Mouse (Mus musculus) midbrain, postnatal 0 days (tissue): ENCODE measurements at regions not wholly inside any gene's neighbourhood (a gene's known extent, or its start where the extent isn't known, plus 50 kb on each side); places are given as distances from the start of the nearest gene placed in this dataset.
A peak's percentile ranks its signal among the peaks of the same experiment; 100 is the strongest.

Source experiments
- ATAC-seq: fragments of 200-750 bp; cut with Nextera tagmentation; 2 replicates; pipeline ENCODE4 v1.8.0; 2017; ENCODE audit warnings: moderate number of reproducible peaks, mild to moderate bottlenecking, moderate TSS enrichment, moderate library complexity; ENCODE audit not compliant: low FRiP score
- DNase-seq: peaks from one replicate; pipeline ENCODE4 v3.0.0-alpha.2; 2015; ENCODE audit warnings: low spot score
- H3K27ac ChIP-seq: fragments of 300-500 bp; sonication (generic); 2 replicates; pipeline ENCODE4 v1.5.1; 2014; ENCODE audit warnings: low read depth, mild to moderate bottlenecking, low read length, mixed read lengths
- H3K27me3 ChIP-seq: fragments of 300-500 bp; sonication (generic); 2 replicates; pipeline ENCODE4 v1.6.1; 2014; ENCODE audit warnings: low read length, control low read depth, mixed read lengths; ENCODE audit not compliant: insufficient read depth
- H3K36me3 ChIP-seq: fragments of 300-500 bp; sonication (generic); 2 replicates; pipeline ENCODE4 v1.6.1; 2014; ENCODE audit warnings: low read length, control low read depth, mixed read lengths; ENCODE audit not compliant: insufficient read depth
- H3K4me1 ChIP-seq: fragments of 300-500 bp; sonication (generic); 2 replicates; pipeline ENCODE4 v1.6.1; 2014; ENCODE audit warnings: mild to moderate bottlenecking, control low read depth, antibody characterized with exemption, low read length, mixed read lengths; ENCODE audit not compliant: insufficient read depth
- H3K4me2 ChIP-seq: fragments of 300-500 bp; sonication (generic); 2 replicates; pipeline ENCODE4 v1.6.1; 2014; ENCODE audit warnings: low read depth, mild to moderate bottlenecking, low read length, mixed read lengths; ENCODE audit not compliant: poor library complexity, severe bottlenecking
- H3K4me3 ChIP-seq: fragments of 300-500 bp; sonication (generic); 2 replicates; pipeline ENCODE4 v1.5.1; 2014; ENCODE audit warnings: low read depth, mild to moderate bottlenecking, low read length, moderate library complexity
- H3K9ac ChIP-seq: fragments of 300-500 bp; sonication (generic); replicated peaks from 2 replicates; pipeline ENCODE4 v1.6.1; 2014; ENCODE audit warnings: mild to moderate bottlenecking, low read length, moderate library complexity, mixed read lengths; ENCODE audit not compliant: poor library complexity, severe bottlenecking
- H3K9me3 ChIP-seq: fragments of 300-500 bp; sonication (generic); 2 replicates; pipeline ENCODE4 v1.6.1; 2016; ENCODE audit warnings: low read length, control low read depth
- CTCF ChIP-seq: IDR thresholded peaks from 2 replicates; pipeline ENCODE4 v1.5.1; 2016; ENCODE audit warnings: antibody characterized with exemption, mild to moderate bottlenecking
- WGBS: fragments of 180-500 bp; shearing (Covaris S2); extraction: QIAGEN DNeasy Blood & Tissue Kit; methylation state at CpG from one replicate; pipeline ENCODE4 v1.1.7; 2014; 5-methylcytosine and 5-hydroxymethylcytosine counted together

- no peak overlapping the region for H3K9ac ChIP-seq
- no peak overlapping the region for H3K27ac ChIP-seq
- H3K36me3 ChIP-seq, result no peaks in the 10 kb centered on the region
- ATAC-seq (no peak), DNase-seq (peak; percentile 41)
- TF ChIP-seq CTCF, result peak; percentile 80
- WGBS, result 100% methylated on average over 1 of the region's 1 CpGs
- no peaks in the 10 kb centered on the region for H3K4me1 ChIP-seq
- no peak overlapping the region for H3K4me2 ChIP-seq
- no peaks in the 10 kb centered on the region for H3K27me3 ChIP-seq
- no peak overlapping the region for H3K4me3 ChIP-seq
- no peaks in the 10 kb centered on the region for H3K9me3 ChIP-seq
Measured at GRCm38 (mm10) chr13:6757151-6757550, 108.6 kb upstream of the Pfkp start.

DNA sequence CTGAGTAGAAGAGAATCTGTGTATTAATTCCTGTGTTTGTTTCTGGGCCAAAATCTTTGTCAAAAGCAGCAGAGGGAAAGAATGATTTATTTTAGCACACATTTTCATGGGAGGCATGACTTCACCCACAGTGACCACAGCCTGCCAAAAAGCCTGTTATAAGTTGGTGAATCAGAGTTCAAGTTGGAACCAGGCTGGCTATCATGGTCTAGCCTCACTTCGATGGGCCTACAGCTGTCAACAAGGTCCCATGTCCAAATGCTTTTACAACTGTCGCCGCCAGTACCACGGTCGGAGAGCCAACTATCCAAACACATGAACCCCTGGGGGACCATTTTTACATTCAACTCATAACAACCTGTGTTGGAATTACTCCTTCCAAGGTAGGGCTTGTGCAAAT, 103.0 kb upstream of the Pfkp start:
- no peaks in the 10 kb centered on the region for H3K27me3 ChIP-seq
- WGBS, result 91% methylated on average over 5 of the region's 5 CpGs
- no peak overlapping the region for H3K4me2 ChIP-seq
- H3K4me1 ChIP-seq, result no peaks in the 10 kb centered on the region
- H3K9me3 ChIP-seq, result no peaks in the 10 kb centered on the region
- no peak overlapping the region for H3K9ac ChIP-seq
- no peak overlapping the region for H3K27ac ChIP-seq
- no peak for TF ChIP-seq CTCF
- DNase-seq (no peak), ATAC-seq (no peak)
- H3K4me3 ChIP-seq, result no peak overlapping the region
- H3K36me3 ChIP-seq, result no peaks in the 10 kb centered on the region

- Histone ChIP-seq H3K9ac (no peak overlapping the region), H3K36me3 (no peaks in the 10 kb centered on the region), H3K4me2 (no peak overlapping the region), H3K9me3 (no peaks in the 10 kb centered on the region), H3K27ac (no peak overlapping the region), H3K27me3 (no peaks in the 10 kb centered on the region), H3K4me1 (no peaks in the 10 kb centered on the region), H3K4me3 (no peak overlapping the region)
- no peak for ATAC-seq
- no peak for DNase-seq
- no peak for TF ChIP-seq CTCF
- WGBS, result 81% methylated on average over 1 of the region's 1 CpGs
Measured at GRCm38 (mm10) chr13:6751149-6751548, 102.6 kb upstream of the Pfkp start.

- Histone ChIP-seq H3K4me1 (no peaks in the 10 kb centered on the region), H3K36me3 (no peaks in the 10 kb centered on the region), H3K27me3 (no peaks in the 10 kb centered on the region), H3K4me2 (no peak overlapping the region), H3K27ac (no peak overlapping the region), H3K9ac (no peak overlapping the region), H3K9me3 (no peaks in the 10 kb centered on the region), H3K4me3 (no peak overlapping the region)
- 59% methylated on average over 4 of the region's 4 CpGs for whole genome bisulfite sequencing
- TF ChIP-seq CTCF, result no peak
- DNase-seq (no peak), ATAC-seq (0 out of 2 replicates have a peak, but pooled peaks have one; percentile 34)
Measured at GRCm38 (mm10) chr13:6741916-6742315, 93.3 kb upstream of the Pfkp start.

- H3K27ac ChIP-seq, result no peak overlapping the region
- H3K36me3 ChIP-seq, result no peaks in the 10 kb centered on the region
- no peak overlapping the region for H3K4me3 ChIP-seq
- no peak overlapping the region for H3K9ac ChIP-seq
- no peak overlapping the region for H3K4me2 ChIP-seq
- H3K4me1 ChIP-seq, result no peaks in the 10 kb centered on the region
- ATAC-seq, result no peak
- H3K9me3 ChIP-seq, result no peaks in the 10 kb centered on the region
- peak; percentile 76 for TF ChIP-seq CTCF
- 53% methylated on average over 6 of the region's 6 CpGs for WGBS
- peak; percentile 47 for DNase-seq
- H3K27me3 ChIP-seq, result no peaks in the 10 kb centered on the region
Measured at GRCm38 (mm10) chr13:6736984-6737566, 88.5 kb upstream of the Pfkp start.
